Mouse (Mus musculus) frontal cortex, postnatal 36 days (tissue): ENCODE measurements around the gene Nav2.

Experiments
- DNase-seq, 2 experiments: peaks; one replicate each; pipeline ENCODE4 v3.0.0; 2022; ENCODE audit warnings: low spot score in 2 of 2

The Nav2 gene

DNA sequence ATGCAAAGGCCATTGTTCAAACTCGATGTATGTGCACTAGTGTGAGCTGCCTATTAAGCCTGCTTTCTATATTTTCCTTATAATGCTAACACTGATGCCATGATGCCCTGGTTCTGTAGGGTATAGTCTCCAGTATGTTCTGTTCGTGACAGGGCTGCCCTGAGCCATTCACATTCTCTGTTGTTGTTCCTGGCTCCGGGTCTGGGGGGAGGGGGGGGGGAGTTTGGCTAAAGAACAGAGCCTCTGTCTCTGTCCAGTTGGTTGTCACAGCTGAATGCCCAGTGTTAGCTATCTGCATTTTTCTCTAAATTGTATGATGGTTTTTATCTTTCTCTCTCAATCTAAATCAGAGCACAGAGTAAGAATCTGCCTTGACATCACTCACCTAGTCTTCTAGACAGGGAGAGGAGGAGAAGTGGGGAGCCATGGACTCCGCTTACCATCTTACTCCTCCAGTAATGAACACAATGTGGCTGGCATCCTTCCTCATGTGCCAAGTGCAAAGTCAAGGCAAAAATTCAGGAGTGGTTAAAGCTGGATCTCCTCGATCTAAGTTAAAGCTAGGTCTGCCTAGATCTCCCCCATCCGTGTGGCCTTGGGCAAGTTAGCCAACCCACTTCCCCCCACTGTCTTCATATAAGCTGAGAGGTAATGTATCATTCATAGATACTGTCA, 605.4 kb downstream of the Nav2 start:
- DNase-seq, result no peak

DNA sequence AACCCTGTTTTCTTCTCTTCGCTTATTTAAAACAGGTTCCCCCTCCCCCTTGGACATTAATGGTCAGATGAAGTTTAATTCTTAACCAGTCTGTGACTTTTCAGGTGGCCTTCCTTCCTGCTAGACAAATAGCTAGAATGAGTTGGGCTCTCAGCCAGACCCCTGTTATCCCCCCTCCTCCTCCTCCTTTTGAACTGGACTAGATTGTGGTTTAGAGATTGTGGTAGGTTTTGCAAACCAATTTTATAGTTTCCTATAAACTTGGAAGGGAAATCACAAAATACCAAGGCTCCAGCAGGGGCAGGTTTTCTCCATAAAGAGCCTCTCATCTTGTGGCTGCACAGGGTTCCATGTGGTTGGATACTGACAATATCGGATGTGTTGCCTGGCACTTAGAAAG, 606.5 kb downstream of the Nav2 start:
- no peak for DNase-seq

DNA sequence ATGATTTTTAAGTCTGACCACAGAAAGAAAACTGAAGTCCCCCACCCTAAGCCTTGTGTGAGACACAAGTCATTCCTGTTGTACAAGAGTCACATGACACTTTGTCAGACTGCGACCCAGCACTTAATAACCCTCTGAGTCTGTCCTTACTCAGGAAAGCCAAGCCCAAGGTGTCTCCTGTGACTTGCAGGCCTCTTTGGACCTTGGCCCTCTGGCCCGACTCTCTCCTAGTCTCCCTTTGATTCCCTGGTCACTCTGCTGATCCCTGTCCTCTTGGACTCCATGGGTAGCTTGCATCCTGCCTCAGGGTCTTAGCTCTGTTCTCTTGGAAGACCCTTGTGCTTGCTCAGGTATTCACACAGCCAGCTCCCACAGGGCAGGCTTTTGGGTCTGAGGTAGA, 612.0 kb downstream of the Nav2 start:
- DNase-seq, result no peak

DNA sequence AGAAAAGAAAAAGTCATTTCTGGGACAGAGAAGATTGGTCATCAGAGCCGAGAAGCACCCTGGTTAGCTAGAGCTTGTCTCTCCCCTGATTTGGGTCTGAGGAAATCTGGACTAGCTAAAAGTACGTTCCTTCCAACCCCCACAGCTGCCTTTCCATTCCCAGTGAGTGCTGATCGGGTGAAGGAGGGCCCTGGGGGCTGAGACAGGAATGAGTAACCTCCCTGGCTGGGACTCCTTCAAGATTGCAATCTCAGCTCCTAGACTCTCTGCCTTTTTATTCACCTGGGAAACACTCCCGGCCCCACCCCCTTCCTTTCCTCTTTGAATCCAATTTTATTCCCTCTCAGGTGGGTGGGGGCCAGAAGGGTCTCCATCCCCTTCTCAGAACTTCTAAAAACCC, 612.8 kb downstream of the Nav2 start:
- no peak for DNase-seq

DNA sequence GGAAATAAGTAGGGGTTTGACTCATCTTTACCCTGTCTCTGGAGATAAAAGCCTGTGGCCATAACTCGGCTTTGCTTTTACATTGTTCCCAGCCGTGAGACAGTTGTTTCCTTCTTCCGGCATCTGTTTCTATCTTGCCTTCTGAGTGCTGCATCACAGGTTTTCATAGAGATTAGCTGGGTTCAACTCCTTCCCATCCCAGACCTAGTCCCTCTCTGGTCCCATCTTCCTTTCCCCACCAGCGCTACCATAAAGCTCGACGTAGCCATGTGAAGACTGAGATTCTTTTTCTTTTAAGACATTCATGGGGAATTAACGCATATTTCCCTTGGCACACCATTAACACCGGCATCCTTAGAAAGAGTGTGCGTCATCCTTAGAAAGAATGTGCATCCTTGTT, 613.5 kb downstream of the Nav2 start:
- DNase-seq, result no peak

DNA sequence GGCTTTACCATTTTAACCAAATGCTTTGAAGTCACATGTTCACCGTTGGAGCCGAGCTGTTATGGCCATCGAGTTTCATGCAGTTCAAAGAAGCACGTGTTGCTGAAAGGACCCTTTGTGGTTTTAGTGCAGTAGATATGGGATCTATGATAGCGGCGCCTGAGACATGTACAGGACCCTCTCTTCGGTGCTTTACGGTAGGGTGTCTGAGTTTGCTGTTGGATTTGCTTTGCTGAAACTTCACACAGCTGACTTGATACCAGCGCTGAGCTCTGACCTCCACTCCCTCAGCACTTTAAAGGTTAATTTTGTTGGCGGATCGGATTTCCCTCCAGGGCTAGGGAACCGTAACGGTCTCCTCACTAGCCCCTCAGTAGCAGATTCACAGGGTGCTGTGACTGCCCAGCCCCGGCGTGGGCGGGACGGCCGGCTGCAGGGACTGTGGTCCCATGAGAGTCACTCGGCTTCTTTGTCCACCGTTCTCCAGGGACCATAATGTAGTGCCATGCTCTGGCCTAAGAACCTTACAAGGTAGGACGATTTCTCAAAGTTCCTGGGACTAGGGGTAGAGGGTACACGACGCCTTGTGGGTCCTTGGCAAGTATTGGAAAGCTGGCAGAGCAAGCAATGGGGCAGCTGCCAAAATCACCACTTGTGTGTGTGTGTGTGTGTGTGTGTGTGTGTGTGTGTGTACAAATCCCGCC, 614.0 kb downstream of the Nav2 start:
- no peak for DNase-seq

DNA sequence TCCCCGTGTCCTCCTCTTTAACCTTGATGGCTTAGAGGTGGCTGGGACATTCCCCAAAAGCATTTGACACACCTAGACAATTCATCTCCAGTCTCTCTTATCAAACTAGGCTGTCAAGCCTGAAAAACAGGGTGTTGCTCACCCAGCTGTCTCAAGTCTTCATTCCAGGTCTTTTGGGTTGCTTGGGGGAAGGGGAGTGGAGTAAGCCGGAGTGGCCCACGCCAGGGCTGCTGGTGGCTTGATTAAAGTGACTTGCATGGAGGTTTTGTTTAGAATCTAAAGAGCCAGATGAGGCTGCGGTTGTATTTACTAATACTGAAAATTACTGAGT, 614.6 kb downstream of the Nav2 start:
- no peak for DNase-seq

DNA sequence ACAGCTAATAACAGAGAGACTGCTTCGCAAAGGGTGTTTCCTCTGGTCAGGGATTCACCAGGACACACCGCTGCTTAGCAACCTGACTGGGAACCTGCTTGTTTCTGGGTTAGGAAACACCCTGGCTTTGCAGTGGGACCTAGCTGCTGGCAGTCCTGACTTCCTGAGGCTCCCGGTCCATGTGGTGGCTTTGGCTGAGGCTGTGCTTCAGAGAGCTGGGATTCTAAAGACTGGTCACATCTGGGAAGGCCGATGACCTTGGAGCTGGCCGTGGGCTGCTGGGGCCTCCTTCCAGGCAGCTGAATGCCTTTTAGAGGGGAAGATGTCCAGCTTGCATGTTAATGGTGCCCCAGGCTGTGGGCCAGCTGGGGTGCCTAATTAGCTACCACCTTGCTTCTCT, 615.2 kb downstream of the Nav2 start:
- DNase-seq, result no peak

DNA sequence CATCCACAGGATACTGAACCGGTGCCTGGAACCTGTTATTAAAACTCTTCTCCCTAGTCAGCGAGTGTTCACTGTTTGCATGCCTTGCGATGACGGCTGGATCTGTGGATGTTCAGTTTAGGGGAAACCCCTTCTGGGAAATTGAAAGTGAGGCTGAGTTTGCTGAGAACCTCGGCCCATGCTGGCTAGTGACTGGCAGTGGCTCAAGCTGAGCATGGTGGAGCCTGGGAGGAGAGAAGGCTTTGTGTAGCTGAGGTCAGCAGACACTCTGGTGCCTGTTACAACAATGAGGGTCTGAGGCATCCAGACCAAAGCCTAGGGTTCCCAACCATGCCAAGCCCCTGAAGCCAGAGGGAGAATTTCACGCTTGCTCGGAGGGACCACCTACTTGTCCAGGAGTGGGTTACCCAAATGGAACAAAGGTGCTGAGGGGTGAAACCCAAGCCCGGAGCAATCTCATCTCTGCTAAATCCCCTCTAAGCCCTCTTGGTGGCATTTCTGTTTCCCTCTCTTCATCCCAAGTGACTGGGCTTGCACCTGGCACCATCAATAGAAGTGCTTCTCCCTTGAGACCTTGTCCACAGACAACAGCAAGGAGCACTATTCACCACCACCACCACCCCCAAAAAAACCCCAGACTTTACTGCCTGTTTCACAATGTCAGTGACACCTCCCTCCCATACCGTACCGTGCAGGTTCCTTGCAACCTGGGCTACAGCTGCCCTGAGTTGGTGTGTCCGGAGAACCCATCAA, 617.0 kb downstream of the Nav2 start:
- DNase-seq, result no peak

DNA sequence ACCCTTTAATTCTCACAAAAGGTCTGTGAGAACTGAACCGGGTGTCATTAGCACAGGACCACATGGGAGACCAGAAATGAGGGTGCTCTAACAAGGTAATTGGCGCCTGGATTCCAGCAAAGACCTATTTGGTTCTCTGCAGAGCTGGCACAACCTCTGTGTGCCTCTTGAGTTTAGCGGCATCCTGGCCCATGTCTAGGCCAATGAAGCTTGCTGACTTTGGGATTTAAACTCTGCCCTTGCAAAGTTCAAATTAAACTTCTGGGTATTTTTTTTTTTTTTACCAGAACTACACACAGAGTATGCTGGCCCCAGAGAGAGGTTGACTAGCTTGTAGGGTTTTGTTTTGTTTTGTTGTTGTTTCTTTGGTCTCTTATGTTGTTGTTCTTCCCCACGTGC, 617.6 kb downstream of the Nav2 start:
- no peak for DNase-seq

DNA sequence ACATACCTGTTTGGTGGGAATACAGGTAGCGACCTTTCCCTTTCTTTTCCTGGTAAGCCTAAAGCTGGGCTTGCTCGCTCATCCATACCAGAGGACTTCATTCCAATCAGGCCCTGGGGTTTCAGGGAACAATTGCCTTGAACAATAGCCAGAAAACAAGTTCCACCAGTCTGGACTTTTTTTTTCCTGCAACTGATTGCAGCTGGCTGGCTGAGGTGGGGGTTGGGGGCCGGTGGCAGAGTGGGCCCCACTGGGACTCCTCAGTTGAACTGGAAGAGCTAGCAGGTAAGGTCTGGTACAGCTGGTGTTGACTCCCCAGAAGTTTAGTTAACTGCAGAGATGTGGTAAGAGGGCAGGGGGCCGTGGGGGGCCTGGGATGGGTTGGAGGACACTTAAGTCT, 619.0 kb downstream of the Nav2 start:
- no peak for DNase-seq

DNA sequence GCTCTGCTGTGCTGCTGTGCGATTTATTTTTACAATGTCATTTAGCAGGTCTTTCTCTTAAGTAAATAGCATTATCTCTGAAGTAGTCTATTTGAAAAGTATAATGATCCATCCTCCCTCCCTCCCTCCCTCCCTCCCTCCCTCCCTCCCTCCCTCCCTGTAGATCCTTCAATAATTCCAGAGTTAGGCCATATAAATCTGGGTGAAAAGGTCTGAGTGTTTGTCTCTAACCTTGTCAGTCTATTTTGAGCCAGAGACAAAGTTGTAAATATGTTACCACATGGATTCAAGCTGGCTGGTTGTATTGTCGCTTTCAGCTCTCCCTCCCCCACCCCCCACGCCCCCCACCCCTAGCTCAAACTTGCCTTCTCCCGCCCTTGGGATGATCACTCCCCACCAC, 619.4 kb downstream of the Nav2 start:
- no peak for DNase-seq

DNA sequence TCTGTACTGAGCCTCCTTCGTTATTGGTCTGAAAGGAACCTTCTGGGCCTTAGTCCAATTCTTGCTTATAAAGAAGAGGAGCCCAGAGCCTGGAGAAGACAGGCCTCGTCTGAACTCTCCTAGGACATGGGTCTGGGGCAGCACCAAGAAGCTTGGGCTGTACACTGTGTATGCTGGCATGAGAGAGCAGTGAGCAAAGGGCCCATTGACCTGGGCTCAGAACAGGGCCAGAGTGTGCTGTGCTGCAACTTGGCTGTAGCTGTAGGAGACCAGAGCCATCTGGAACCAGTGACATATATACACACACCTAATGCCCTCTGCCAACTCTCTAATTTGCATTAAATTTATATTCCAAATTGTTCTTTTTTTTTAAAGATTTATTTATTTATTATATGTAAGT, 621.0 kb downstream of the Nav2 start:
- DNase-seq, result no peak

DNA sequence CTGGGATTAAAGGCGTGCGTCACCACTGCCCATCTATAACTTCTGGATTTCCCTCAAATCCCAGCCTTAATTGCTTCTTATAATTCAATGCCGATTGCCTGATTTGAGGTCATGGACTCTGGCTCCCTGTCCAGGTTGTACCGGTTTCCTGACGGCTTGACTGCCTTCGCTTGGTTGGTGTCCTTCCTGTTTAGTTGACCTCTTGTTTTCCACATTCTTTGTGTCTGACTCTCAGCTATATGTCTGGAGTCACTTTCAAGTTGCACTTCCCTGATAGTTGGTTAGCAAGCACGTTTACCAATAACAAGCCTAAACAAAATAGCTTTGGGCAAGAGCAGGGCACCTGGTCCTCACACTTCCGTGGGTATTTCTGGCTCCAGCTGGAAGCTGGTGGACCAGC, 625.1 kb downstream of the Nav2 start:
- no peak for DNase-seq

DNA sequence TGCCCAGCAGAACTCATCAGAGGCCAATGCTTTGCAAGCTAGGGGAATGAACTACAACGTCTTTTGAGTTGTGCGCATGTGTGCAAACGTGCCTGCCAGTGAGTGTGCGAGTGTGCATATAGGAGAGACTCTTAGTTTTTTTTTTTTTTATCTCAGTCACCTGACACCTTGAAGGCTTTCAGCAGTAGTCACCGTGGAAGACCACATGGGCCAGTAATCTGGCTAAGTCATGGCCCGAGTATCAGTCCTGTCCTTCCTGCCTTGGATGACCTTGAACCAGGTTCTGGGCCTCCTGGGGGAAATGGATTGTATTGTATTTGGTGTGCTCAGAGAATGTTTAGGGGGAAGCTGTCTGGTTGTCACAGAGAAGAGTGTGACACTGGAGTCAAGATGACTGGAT, 625.7 kb downstream of the Nav2 start:
- no peak for DNase-seq

DNA sequence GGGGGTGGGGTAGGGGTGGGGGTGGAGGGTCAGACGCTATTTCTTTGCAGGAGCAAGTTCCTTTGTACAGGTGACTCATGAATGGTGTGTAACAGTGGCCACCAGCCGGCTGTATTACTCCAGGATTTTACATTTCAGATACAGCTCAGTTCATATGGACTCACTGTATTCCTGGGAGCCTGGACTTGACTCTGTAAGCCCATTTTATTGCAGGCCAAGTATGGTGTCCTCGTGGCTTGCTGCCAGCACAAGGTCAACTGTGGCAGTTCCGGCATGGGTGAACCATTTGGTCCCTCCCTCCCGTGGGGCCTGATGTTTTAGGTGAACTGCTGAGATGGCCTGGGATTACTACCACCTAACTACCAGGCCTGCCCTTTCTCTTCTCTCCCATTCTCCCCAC, 629.8 kb downstream of the Nav2 start:
- no peak for DNase-seq

DNA sequence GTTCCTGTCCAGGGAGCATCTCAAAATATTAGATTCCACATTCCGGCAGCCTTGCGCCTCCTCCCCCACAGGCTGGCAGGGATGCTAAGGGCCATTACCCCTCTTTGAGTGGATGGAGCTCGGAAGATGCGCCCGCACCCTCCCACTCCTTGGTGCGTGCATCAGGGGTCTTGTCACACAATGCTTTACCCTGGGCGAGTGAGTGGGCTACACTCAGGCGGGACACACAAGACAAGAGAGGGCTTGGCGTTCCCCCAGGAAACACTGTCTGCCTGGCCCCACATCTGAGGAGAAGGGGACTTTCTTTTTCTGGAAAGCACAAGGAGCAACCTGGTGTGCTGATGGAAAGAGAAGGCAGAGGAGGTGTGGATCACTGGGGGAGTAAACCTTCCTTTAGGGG, 631.7 kb downstream of the Nav2 start:
- DNase-seq, result no peak

DNA sequence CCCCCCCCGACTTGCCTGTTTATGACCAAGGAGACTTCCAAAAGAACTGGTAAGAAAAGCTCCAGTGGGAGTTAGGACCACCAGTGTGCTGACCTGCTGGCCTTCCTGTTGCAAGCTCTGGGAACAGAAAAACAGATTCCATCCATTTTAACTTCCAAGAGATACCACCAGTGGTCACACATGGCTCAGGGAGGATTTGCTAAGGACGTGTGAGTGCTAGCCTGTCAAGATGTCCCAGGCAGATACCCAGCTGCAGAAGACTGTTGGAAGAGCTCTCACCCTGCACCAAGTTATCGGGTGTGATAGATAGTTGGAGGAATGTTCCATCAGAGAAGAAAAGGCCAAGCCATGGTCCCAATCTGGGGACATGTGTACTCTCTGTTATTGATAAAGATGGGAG, 633.6 kb downstream of the Nav2 start:
- DNase-seq, result no peak

DNA sequence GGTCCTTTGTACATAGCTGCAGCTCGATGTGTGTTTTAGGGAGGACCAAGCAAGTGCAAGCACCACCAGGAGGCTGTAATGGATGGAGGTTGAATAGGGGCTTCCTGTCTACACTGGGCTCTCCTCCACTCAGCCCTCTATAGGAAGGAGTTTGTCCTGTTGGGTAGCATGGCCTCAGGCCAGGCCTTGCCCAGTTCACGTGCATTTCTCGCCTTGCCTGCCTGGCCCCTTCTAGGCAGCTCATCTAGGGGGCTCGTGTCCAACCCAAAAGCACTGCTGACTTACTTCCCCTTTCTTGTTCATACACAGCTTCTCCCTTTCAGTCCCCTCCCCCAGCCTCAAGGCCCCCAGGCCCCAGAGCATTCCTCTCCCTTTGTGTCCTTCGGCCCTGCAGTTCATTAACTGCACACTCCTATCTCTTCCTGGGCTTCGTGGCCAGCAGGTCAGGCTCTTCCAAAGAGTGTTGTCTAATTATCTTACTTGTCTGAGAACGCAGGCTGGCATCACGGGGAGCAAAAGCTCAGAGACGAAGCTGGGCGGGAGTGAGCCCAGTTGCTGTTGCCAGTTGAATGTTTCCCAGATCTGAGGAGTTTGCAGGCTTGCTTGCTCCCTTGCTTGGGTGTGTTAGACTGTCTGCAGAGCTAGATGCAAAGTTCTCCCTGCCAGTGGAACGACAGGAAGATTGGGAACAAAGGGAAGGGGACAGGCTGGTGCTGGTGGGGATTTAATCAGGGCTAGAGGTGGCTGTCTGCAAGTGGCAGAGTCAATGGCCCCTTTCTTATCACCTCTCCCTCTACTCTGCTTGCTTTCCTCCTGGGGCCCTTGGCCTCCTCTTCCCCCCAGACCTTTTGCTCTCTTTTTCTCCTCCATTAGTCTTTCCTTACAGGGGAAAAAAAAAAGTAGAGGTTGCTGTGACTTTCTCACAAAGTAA, 636.5 kb downstream of the Nav2 start:
- DNase-seq, result no peak

DNA sequence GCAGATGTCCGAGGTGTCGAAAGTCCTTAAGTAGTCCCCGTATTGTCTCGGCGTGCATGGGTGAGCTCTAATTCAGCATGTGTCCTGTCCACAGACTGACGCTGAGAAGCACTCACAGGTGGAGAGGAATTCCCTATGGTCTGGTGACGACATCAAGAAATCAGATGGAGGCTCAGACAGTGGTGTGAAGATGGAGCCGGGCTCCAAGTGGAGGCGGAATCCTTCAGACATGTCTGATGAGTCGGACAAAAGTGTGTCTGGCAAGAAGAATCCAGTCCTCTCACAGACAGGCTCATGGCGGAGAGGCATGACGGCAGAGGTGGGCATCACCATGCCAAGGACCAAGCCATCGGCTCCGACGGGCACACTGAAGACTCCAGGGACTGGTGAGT, 637.2 kb downstream of the Nav2 start:
- no peak for DNase-seq

DNA sequence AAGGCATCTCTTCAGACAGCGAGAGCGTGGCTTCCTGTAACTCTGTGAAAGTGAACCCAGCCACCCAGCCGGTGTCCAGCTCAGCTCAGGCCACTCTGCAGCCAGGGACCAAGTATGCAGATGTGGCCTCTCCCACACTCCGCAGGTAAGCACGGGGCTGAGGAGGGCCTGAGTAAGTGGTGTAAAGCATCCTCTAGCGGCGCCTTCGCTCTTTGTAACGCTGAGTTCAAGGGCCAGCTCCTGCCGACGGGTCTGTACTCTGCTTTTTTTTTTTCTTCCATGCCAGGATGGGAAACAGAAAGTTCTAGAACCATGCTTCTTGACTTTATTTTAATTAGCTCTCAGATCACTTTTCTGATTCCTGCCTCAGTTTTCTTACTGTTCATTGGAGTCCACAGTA, 639.9 kb downstream of the Nav2 start:
- no peak for DNase-seq
